In the genomic region with DNA sequence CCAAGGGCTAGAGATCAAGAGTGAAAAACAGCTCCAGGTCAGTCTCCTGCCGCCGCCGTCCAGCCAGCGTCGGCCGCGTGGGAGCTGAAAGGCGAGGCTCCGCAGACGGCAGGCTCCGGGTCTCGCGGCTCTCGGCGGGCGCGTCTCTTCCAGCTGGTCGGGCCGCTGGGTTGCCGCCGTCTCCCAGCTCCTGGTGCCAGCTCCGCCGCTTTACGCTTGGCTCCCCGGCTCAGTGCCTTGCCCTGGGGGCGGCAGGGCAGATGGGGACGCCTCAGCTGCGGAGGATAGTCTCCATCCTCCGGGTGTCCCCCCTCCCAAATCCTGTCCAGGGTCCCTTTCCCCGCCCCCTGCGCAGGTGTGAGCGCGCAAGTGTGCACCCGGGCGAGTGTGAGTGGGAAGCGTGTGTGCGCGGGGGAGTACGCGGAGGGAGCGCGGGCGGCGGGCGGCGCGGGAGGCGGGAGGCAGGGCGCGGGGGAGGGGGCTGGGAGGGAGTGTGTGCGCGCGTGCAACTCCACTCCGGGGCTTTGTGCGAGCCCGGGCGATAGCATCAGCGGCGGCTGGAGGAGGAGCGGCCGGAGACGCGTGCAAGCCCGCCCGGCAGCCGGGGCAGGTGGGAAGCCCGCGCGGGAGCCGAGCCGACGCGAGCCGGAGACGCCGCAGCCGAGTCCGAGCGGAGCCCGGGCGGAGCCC, we compare ENCODE assay signal across 7 mouse cellular contexts. TPM values are rescaled to one million over a fixed set of nuclear protein-coding genes. Genes with fewer than 3 reads are reported as not detected.
DNase-seq lines count a peak whose midpoint lies in the region; ATAC-seq and TF ChIP-seq lines count a peak whose summit lies in the region.

No protein-coding gene starts in this region.

- H3K27me3 ChIP-seq in kidney, postnatal 0 days (ENCODE audit: insufficient read depth, low read length) = peaks cover 97% of the 10 kb centered on the region
- H3K27me3 ChIP-seq in forebrain, embryonic 14.5 days (replicated peaks; ENCODE audit: control insufficient read depth, insufficient read depth, low read length) = peaks cover 78% of the 10 kb centered on the region

- H3K9me3 ChIP-seq in kidney, postnatal 0 days (replicated peaks; ENCODE audit: low read length) = no peaks in the 10 kb centered on the region
- no peaks in the 10 kb centered on the region for H3K9me3 ChIP-seq in forebrain, embryonic 14.5 days (replicated peaks; ENCODE audit: control insufficient read depth, low read length)

- ATAC-seq in kidney, postnatal 0 days (replicated peaks; ENCODE audit: low FRiP score, low read depth) = peak; percentile 66; the same call in 1 of the 2 replicates
- ATAC-seq in forebrain, embryonic 14.5 days = peak; percentile 63

- intact Hi-C loops in left cerebral cortex, postnatal 25 days (cut with DNase I) = loop anchor here (5.0 to 10.0 kb wide), 5 partner anchors 212 to 447 kb away; no protein-coding TSS in a partner anchor

- 0 out of 2 replicates have a peak, but pooled peaks have one; percentile 8 for TF ChIP-seq POLR2A in brain, embryonic 14.5 days (IDR thresholded peaks at IDR 0.05; ENCODE audit: borderline replicate concordance, extremely low read depth, insufficient read depth, insufficient read length, poor library complexity, severe bottlenecking)

- no peak overlapping the region for H3K9ac ChIP-seq in kidney, postnatal 0 days (ENCODE audit: low read depth, low read length)
- H3K9ac ChIP-seq in forebrain, embryonic 14.5 days (ENCODE audit: low read length) = peak overlapping the region; percentile 77

- 0 out of 2 replicates have a peak, but pooled peaks cover 6% of the 10 kb centered on the region for H3K4me1 ChIP-seq in kidney, postnatal 0 days (replicated peaks; ENCODE audit: insufficient read depth, low read length)
- H3K4me1 ChIP-seq in forebrain, embryonic 14.5 days (ENCODE audit: control insufficient read depth, insufficient read depth, low read length) = peaks cover 39% of the 10 kb centered on the region

- DNase-seq in kidney, postnatal 0 days (ENCODE audit: low spot score) = peak; percentile 48
- no peak for DNase-seq in kidney, adult 18-20 months
- DNase-seq in brain, embryonic 14.5 days (ENCODE audit: low read depth) = peak; percentile 86
- DNase-seq in forebrain, embryonic 14.5 days (ENCODE audit: low spot score) = peak; percentile 80
- DNase-seq in left cerebral cortex, postnatal 25 days (ENCODE audit: low spot score in 2 of 2) = peak; percentile 43 to 64
- DNase-seq in ovary, postnatal 14 days (ENCODE audit: low spot score) = peak; percentile 22
- DNase-seq in spleen, postnatal 14 days (ENCODE audit: low spot score in 2 of 2) = no peak

- no peak for TF ChIP-seq CTCF in kidney, postnatal 0 days (IDR thresholded peaks at IDR 0.05; ENCODE audit: low read depth)
- TF ChIP-seq CTCF in brain, embryonic 14.5 days (IDR thresholded peaks at IDR 0.05; ENCODE audit: borderline replicate concordance, extremely low read depth, insufficient read depth, insufficient read length) = no peak

- H3K36me3 ChIP-seq in kidney, postnatal 0 days (ENCODE audit: insufficient read depth, low read length) = no peaks in the 10 kb centered on the region
- no peaks in the 10 kb centered on the region for H3K36me3 ChIP-seq in forebrain, embryonic 14.5 days (ENCODE audit: control insufficient read depth, insufficient read depth, low read length)

- under 1% methylated on average over 62 of the region's 81 CpGs for WGBS in kidney, postnatal 0 days
- under 1% methylated on average over 77 of the region's 81 CpGs for WGBS in forebrain, embryonic 14.5 days

- H3K4me2 ChIP-seq in kidney, postnatal 0 days (ENCODE audit: low read length) = peak overlapping the region; percentile 52
- H3K4me2 ChIP-seq in forebrain, embryonic 14.5 days (ENCODE audit: low read length) = peak overlapping the region; percentile 61

- H3K4me3 ChIP-seq in kidney, postnatal 0 days (replicated peaks; ENCODE audit: low read depth, low read length) = peak overlapping the region; percentile 24
- H3K4me3 ChIP-seq in forebrain, embryonic 14.5 days (ENCODE audit: low read depth, low read length) = peak overlapping the region; percentile 50

- H3K27ac ChIP-seq in kidney, postnatal 0 days = no peak overlapping the region
- peak overlapping the region; percentile 94 for H3K27ac ChIP-seq in forebrain, embryonic 14.5 days (ENCODE audit: low read depth, low read length)

RNA-seq across cellular contexts. Expression of a gene that starts 0.5 kb away (rescaled TPM):
- 0.01 and 0.04 TPM in 2 replicates for polyA plus RNA-seq in kidney, postnatal 0 days (2015; fragmentation: Nextera tagmentation; extraction: Ambion mirVana)
- 28.2 and 37.1 TPM in 2 replicates for polyA plus RNA-seq in brain, embryonic 14.5 days (2012; rRNA removed)
- polyA plus RNA-seq in forebrain, embryonic 14.5 days (2014; fragmentation: Nextera tagmentation; extraction: Ambion mirVana) = 4.3 and 5.7 TPM in 2 replicates
- 10 to 100 TPM; 43.1 to 43.4 TPM for total RNA-seq in left cerebral cortex, postnatal 25 days (2021)

Comparison
In these comparisons a context has a peak if more than half of its experiments do, and no peak if none do; other contexts are left out.
1. DNase-seq: peak in kidney, postnatal 0 days (single experiment), brain, embryonic 14.5 days (single experiment), forebrain, embryonic 14.5 days (single experiment), left cerebral cortex, postnatal 25 days (2 of 2) and ovary, postnatal 14 days (single experiment); none in kidney, adult 18-20 months (single experiment) and spleen, postnatal 14 days (0 of 2).